Mouse (Mus musculus): ENCODE data around the gene Abca17.

The Abca17 gene

GRCm38 (mm10) chr17:24346831-24347230 lies 4.0 kb downstream of the Abca17 start:
- DNase-seq (ENCODE audit: low spot score in 2 of 2), result no peak

GRCm38 (mm10) chr17:24344672-24345071 lies 6.2 kb downstream of the Abca17 start:
- no peak for DNase-seq (ENCODE audit: low spot score in 2 of 2)

- DNase-seq (ENCODE audit: low spot score in 2 of 2), result no peak
Observed at GRCm38 (mm10) chr17:24327656-24328055, 23.2 kb downstream of the Abca17 start.

- no peak for DNase-seq (ENCODE audit: low spot score in 2 of 2)
Observed at GRCm38 (mm10) chr17:24325051-24325450, 25.8 kb downstream of the Abca17 start.

- DNase-seq (ENCODE audit: low spot score in 2 of 2), result no peak
Observed at GRCm38 (mm10) chr17:24320826-24321225, 30.0 kb downstream of the Abca17 start.

- no peak for DNase-seq (ENCODE audit: low spot score in 2 of 2)
Observed at GRCm38 (mm10) chr17:24307500-24307899, 43.4 kb downstream of the Abca17 start.

GRCm38 (mm10) chr17:24300651-24301050 lies 50.2 kb downstream of the Abca17 start:
- no peak for DNase-seq (ENCODE audit: low spot score in 2 of 2)

- DNase-seq (ENCODE audit: low spot score in 2 of 2), result no peak
Observed at GRCm38 (mm10) chr17:24289338-24289737, 61.5 kb downstream of the Abca17 start.

- DNase-seq (ENCODE audit: low spot score in 2 of 2), result no peak
Observed at GRCm38 (mm10) chr17:24288477-24288876, 62.4 kb downstream of the Abca17 start.

- no peak for DNase-seq (ENCODE audit: low spot score in 2 of 2)
Observed at GRCm38 (mm10) chr17:24285680-24286079, 65.2 kb downstream of the Abca17 start.

- no peak for DNase-seq (ENCODE audit: low spot score in 2 of 2)
Observed at GRCm38 (mm10) chr17:24283266-24283818, 67.5 kb downstream of the Abca17 start.

GRCm38 (mm10) chr17:24282637-24283036 lies 68.2 kb downstream of the Abca17 start:
- DNase-seq (ENCODE audit: low spot score in 2 of 2), result no peak

GRCm38 (mm10) chr17:24279907-24280306 lies 71.0 kb downstream of the Abca17 start:
- DNase-seq (ENCODE audit: low spot score in 2 of 2), result no peak

- DNase-seq (ENCODE audit: low spot score in 2 of 2), result no peak
Observed at GRCm38 (mm10) chr17:24267133-24267532, 83.7 kb downstream of the Abca17 start.

GRCm38 (mm10) chr17:24264766-24265165 lies 86.1 kb downstream of the Abca17 start:
- no peak for DNase-seq (ENCODE audit: low spot score in 2 of 2)

- no peak for DNase-seq (ENCODE audit: low spot score in 2 of 2)
Observed at GRCm38 (mm10) chr17:24260516-24260915, 90.4 kb downstream of the Abca17 start.

GRCm38 (mm10) chr17:24259702-24260101 lies 91.2 kb downstream of the Abca17 start:
- DNase-seq (ENCODE audit: low spot score in 2 of 2), result no peak

GRCm38 (mm10) chr17:24258981-24259380 lies 91.9 kb downstream of the Abca17 start:
- no peak for DNase-seq (ENCODE audit: low spot score in 2 of 2)

GRCm38 (mm10) chr17:24252329-24252728 lies 98.5 kb downstream of the Abca17 start:
- no peak for DNase-seq (ENCODE audit: low spot score in 2 of 2)

- DNase-seq (ENCODE audit: low spot score in 2 of 2), result peak; percentile 82 to 94
Observed at GRCm38 (mm10) chr17:24251320-24252069, 99.4 kb downstream of the Abca17 start, which contains the start of gene Ccnf. Gene Ccnf (minus strand): TSS chr17:24251484.

GRCm38 (mm10) chr17:24250988-24251319 lies 99.9 kb downstream of the Abca17 start:
- DNase-seq (ENCODE audit: low spot score in 2 of 2), result no peak

- DNase-seq (ENCODE audit: low spot score in 2 of 2), result no peak
Observed at GRCm38 (mm10) chr17:24248641-24249040, 102.2 kb downstream of the Abca17 start.

- no peak for DNase-seq (ENCODE audit: low spot score in 2 of 2)
Observed at GRCm38 (mm10) chr17:24244061-24244460, 106.8 kb downstream of the Abca17 start.

All from frontal cortex, postnatal 25 days (tissue).